Mouse (Mus musculus) olfactory bulb, adult 2 months (tissue): Measurements from ENCODE around the gene Dlg3.

Experiments used
- CTCF ChIP-seq: fragments of 200-500 bp; IDR thresholded peaks from 2 replicates; pipeline ENCODE4 v1.5.1; 2012; ENCODE audit warnings: low read depth, mild to moderate bottlenecking, low read length, moderate library complexity; ENCODE audit not compliant: insufficient read depth
- POLR2A ChIP-seq: fragments of 200-500 bp; IDR thresholded peaks from 2 replicates; pipeline ENCODE4 v1.6.1; 2012; ENCODE audit warnings: mild to moderate bottlenecking, low read depth, low read length, moderate library complexity; ENCODE audit not compliant: insufficient read depth

- TF ChIP-seq POLR2A = no peak
- TF ChIP-seq CTCF = no peak
These were observed 29.2 kb downstream of the Dlg3 start for GRCm38 (mm10) chrX:100796741-100797090.
